Mouse (Mus musculus): Measurements from ENCODE around the gene Arl16.
A peak's percentile ranks its signal among the peaks of the same experiment; 100 is the strongest.

The Arl16 gene

GRCm38 (mm10) chr11:120492024-120492877, 24.8 kb upstream of the Arl16 start:
- DNase-seq (ENCODE audit: low read depth, low spot score): peak; percentile 58

- DNase-seq (ENCODE audit: low read depth, low spot score): peak; percentile 91
These were observed 24.1 kb upstream of the Arl16 start, which contains the start of gene Slc25a10 for GRCm38 (mm10) chr11:120491317-120492023. TSS of gene Slc25a10 (plus strand) at chr11:120491840.

- no peak for DNase-seq (ENCODE audit: low read depth, low spot score)
These were observed 23.1 kb upstream of the Arl16 start for GRCm38 (mm10) chr11:120490291-120491046.

- DNase-seq (ENCODE audit: low read depth, low spot score): peak; percentile 91
These were observed 21.8 kb upstream of the Arl16 start for GRCm38 (mm10) chr11:120489054-120489761.

- no peak for DNase-seq (ENCODE audit: low read depth, low spot score)
These were observed 21.1 kb upstream of the Arl16 start for GRCm38 (mm10) chr11:120488516-120488915.

GRCm38 (mm10) chr11:120485251-120485650, 17.8 kb upstream of the Arl16 start:
- no peak for DNase-seq (ENCODE audit: low read depth, low spot score)

GRCm38 (mm10) chr11:120484265-120484981, 17.0 kb upstream of the Arl16 start, which contains the start of gene Mrpl12:
TSS of gene Mrpl12 (plus strand) at chr11:120484613.
- peak; percentile 99 for DNase-seq (ENCODE audit: low read depth, low spot score)

- no peak for DNase-seq (ENCODE audit: low read depth, low spot score)
These were observed 16.1 kb upstream of the Arl16 start for GRCm38 (mm10) chr11:120483448-120483934.

GRCm38 (mm10) chr11:120472052-120472451, 4.6 kb upstream of the Arl16 start:
- DNase-seq (ENCODE audit: low read depth, low spot score): no peak

- no peak for DNase-seq (ENCODE audit: low read depth, low spot score)
These were observed 307 bp upstream of the Arl16 start for GRCm38 (mm10) chr11:120467736-120468092.

- no peak for DNase-seq (ENCODE audit: low read depth, low spot score)
These were observed 1.9 kb downstream of the Arl16 start for GRCm38 (mm10) chr11:120465521-120465920.

- no peak for DNase-seq (ENCODE audit: low read depth, low spot score)
These were observed 3.0 kb downstream of the Arl16 start for GRCm38 (mm10) chr11:120464365-120464764.

GRCm38 (mm10) chr11:120463536-120463935, 3.9 kb downstream of the Arl16 start:
- DNase-seq (ENCODE audit: low read depth, low spot score): no peak

- DNase-seq (ENCODE audit: low read depth, low spot score): no peak
These were observed 8.4 kb downstream of the Arl16 start for GRCm38 (mm10) chr11:120458847-120459597.

GRCm38 (mm10) chr11:120457772-120458751, 9.3 kb downstream of the Arl16 start, which contains the start of the genes Oxld1 and Ccdc137:
TSS of gene Oxld1 (minus strand) at chr11:120458068.
TSS of gene Ccdc137 (plus strand) at chr11:120458115.
- peak; percentile 95 for DNase-seq (ENCODE audit: low read depth, low spot score)

GRCm38 (mm10) chr11:120457370-120457769, 10.0 kb downstream of the Arl16 start:
- DNase-seq (ENCODE audit: low read depth, low spot score): no peak

- DNase-seq (ENCODE audit: low read depth, low spot score): no peak
These were observed 12.0 kb downstream of the Arl16 start for GRCm38 (mm10) chr11:120455413-120455812.

GRCm38 (mm10) chr11:120454965-120455364, 12.4 kb downstream of the Arl16 start:
- DNase-seq (ENCODE audit: low read depth, low spot score): no peak
